Mouse (Mus musculus) activated CD4-positive, CD25-positive, alpha-beta regulatory T cell (primary cell): Measurements from ENCODE around the gene Ins1. TPM values are rescaled to one million over a fixed set of nuclear protein-coding genes. Genes with fewer than 3 reads are reported as not detected.

Experiments
- polyA plus RNA-seq, 2 experiments: library from polyadenylated mRNA; unstranded; fragments of 100-300 nt; shearing (Covaris generic); gene quantifications; one replicate each; pipeline ENCODE4 v1.2.1; 2017

The Ins1 gene
- polyA plus RNA-seq: not detected

DNA sequence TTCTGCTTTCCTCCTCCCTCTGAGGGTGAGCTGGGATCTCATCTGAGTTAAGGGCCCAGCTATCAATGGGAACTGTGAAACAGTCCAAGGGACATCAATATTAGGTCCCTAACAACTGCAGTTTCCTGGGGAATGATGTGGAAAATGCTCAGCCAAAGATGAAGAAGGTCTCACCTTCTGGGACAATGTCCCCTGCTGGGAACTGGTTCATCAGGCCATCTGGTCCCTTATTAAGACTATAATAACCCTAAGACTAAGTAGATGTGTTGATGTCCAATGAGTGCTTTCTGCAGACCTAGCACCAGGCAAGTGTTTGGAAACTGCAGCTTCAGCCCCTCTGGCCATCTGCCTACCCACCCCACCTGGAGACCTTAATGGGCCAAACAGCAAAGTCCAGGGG, at the start of gene Ins1:
Gene Ins1, plus strand, starts transcription at position 301 of the 400 bp plus-strand sequence.

